Mouse (Mus musculus) adrenal gland (tissue): ENCODE results near the gene Slc35e4.
"Not testable (repeated sequence)": the region's sequence is repeated elsewhere in the genome, so short reads cannot be mapped to it uniquely, and the experiment has no call there.

ENCODE experiments used
- intact Hi-C: fragments of 180-260 bp; cut with DNase I; formaldehyde crosslinking; loops from one replicate; pipeline ENCODE4 v1.15.1; 2025

Gene Slc35e4

DNA sequence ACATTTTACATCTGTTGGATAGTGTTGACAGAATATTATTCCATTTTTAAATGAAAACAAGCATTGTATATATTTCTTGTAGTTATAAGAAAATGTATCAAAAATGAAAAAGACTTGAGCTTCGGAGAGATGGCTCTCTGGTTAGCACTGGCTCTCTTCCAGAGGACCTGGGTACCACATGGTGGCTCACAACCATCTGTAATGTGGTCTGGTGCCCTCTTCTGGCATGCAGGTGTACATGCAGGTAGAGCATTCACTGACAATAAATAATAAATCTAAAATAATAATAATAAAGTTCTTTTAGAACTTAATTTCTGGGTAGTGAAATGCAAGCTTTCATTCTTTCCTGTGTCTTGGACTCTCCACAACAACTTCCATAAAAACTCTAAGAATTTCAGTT is 4.3 kb upstream of the Slc35e4 start:
- intact Hi-C loops: no loop called here

DNA sequence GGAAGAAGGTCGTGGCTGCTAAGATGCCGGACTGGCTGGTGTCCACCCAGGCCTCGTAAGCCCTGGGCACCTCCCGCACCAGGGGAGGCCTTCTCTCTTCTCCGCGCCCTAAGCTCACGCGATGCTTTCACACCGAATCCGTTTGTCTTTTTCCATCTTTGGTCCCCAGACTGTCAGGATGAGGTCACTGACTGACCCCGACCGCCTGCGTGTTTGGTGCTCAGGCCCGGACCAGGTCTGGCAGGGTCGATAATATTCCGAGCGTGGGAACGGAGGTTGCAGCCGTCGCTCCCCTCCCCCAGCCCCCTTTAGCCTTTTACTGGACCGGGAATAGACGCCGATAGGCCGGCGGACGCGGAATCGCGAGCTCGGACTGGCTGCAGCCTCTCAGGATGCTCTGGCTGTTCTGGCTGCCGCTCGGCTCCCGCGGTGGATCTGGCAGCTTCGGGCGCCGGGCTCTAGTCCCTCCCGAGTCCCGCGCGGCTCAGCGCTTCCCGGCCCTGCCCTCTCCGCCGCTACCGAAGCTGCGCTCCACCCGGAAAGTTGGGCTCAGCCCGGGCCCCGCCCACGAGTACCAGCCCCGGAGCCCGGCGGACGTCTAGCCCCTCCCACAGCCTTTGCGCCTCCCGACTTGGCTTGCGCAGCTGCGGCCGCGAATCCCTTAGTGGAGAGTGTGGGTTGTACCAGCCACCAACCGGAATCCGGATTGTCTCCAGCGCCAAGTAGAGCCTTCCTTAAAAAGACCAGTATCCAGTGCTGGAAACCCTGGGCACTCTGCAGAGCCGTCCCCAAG is 952 bp downstream of the Slc35e4 start:
- intact Hi-C loops: loop anchor here (1.0 kb wide), 1 partner anchor 33 kb away; no protein-coding TSS in a partner anchor

- intact Hi-C loops: no loop called here
Measured at GRCm38 (mm10) chr11:3912875-3913271, 1.6 kb downstream of the Slc35e4 start.

- intact Hi-C loops: no loop called here
Measured at GRCm38 (mm10) chr11:3912100-3912874, 2.2 kb downstream of the Slc35e4 start.

DNA sequence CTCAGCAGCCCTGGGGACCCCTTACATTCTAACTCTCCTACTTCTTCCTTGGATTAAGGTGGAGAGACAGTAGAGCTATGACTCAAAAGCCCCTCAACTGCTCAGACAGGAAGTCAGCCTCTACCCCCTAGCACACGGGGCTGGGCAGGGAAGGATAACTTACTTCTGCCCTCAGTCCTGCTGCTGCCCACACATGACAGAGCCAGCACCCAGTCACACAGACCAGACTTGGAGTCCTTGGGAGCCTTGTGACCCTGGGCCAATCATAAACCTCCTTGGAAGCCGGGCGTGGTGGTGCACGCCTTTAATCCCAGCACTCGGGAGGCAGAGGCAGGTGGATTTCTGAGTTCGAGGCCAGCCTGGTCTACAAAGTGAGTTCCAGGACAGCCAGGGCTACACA is 3.0 kb downstream of the Slc35e4 start:
- intact Hi-C loops: not testable (repeated sequence)

- intact Hi-C loops: no loop called here
Measured at GRCm38 (mm10) chr11:3910513-3911310, 3.8 kb downstream of the Slc35e4 start.

DNA sequence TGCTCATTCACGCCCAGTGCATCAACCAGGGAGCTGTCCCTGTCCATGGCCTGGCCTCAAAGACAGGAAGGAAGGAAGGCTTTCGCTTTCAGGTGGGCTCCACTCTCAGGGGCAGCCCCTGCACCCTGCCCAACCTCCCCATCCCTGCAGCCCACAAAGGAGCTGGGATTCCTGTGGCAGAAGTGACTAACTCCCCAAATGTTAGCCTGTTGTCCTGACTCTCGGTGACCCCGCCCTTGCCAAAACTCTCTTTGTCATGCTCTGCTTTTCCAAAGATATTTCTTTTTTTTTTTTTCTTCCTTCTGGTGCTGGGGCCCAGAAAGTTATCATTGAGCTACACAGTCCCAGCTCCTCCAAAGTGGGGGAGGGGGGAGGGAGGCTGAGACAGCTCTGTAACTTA is 5.2 kb downstream of the Slc35e4 start:
- intact Hi-C loops: no loop called here

DNA sequence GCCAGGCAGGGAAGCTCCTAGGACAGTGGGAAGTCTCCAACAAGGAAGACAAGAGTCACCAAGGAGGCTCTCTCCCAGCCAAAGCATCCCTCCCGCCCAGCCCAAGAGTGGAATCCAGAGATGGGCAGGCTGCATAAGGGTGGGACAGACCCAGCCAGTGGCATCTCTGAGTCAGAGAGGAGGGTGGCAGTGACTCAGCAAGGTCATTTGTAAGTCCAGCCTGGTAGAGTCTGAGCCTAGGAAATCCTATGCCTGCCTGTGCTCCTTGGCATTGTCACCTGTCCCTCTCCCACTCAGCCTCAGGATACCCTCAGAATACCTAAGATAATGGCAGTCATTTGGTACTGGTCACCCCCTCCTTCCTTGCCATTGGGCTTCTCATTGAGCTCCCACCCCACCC is 9.0 kb downstream of the Slc35e4 start:
- intact Hi-C loops: no loop called here

DNA sequence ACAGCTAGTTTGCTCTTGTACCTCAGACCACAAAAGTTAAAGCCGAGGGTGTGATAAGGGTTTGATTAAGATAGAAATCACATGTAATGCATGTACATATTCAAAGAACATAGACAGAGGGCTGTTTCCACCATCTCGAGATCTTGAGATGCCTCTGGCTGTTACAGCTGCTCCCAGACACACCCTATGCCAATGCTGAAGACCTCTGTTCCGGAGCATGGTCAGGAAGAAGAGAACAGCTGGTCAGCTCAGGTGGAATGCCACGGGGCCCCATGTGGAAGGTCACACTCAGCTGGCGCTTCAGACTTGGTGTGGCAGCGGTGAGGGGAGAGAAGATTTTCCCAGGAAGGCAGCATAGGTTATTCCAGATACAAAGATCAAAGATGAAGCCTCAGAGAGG is 9.8 kb downstream of the Slc35e4 start:
- intact Hi-C loops: no loop called here

DNA sequence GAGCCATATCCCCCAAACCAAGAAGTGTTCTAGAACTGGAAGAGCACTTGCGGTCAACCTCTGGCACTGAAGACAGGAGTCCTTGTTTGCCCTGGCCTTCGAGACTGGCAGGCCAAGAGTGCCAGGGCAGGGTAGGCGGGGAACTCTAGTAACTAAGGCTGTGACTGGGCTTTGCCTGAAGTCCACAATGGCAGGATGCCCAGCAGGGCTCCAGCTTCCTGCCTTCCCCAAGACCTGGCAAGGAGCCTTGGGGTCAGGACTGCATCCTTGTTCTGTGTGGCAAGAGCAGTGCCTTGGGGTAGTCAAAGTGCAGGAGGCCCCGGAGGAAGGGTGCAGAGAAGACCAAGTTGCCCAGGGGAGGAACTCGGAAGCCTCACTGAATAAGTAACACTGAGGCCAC is 11.4 kb downstream of the Slc35e4 start:
- intact Hi-C loops: no loop called here

- intact Hi-C loops: no loop called here
Measured at GRCm38 (mm10) chr11:3902516-3902915, 11.9 kb downstream of the Slc35e4 start.

DNA sequence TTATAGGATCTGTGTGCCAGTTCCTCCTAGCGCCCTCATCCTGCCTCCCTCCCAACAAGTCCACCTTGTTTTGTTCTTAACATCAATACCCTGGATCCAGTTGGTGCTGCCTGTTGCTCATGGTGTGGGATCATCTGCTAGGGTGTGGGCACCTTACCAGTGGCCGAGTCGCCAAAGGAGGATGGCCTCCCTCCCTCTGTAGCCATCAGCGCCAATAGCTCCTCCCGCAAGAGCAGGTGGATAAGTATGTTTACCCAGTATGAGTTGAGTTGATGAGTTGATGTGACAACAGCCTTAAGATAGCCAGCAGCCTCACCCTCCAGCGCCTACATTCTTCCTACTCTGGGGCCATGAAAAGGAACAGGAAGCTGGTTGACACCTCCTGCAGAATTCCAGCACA is 14.2 kb downstream of the Slc35e4 start:
- intact Hi-C loops: no loop called here

GRCm38 (mm10) chr11:3895933-3896332 is 18.5 kb downstream of the Slc35e4 start:
- intact Hi-C loops: no loop called here

GRCm38 (mm10) chr11:3895458-3895857 is 19.0 kb downstream of the Slc35e4 start:
- intact Hi-C loops: no loop called here

GRCm38 (mm10) chr11:3894406-3895281 is 19.8 kb downstream of the Slc35e4 start, which contains the start of the genes 4921536K21Rik and Dusp18:
Gene 4921536K21Rik, minus strand, starts transcription at chr11:3895098.
Gene Dusp18, plus strand, starts transcription at chr11:3895240.
- intact Hi-C loops: no loop called here

- intact Hi-C loops: no loop called here
Measured at GRCm38 (mm10) chr11:3893970-3894369, 20.5 kb downstream of the Slc35e4 start.

- intact Hi-C loops: no loop called here
Measured at GRCm38 (mm10) chr11:3887331-3887730, 27.1 kb downstream of the Slc35e4 start.

- intact Hi-C loops: no loop called here
Measured at GRCm38 (mm10) chr11:3883711-3884110, 30.8 kb downstream of the Slc35e4 start.

- intact Hi-C loops: loop anchor here (1.0 to 5.0 kb wide), 2 partner anchors 34 to 73 kb away; partner anchors contain the start of gene Slc35e4
Measured at GRCm38 (mm10) chr11:3879836-3880235, 34.6 kb downstream of the Slc35e4 start.

- intact Hi-C loops: loop anchor here (5.0 kb wide), 1 partner anchor 71 kb away; no protein-coding TSS in a partner anchor
Measured at GRCm38 (mm10) chr11:3878660-3879059, 35.8 kb downstream of the Slc35e4 start.
